Mouse (Mus musculus) heart, adult 2 months (tissue): ENCODE data around the gene Crbn.

Experiments used
- CTCF ChIP-seq: fragments of 200-600 bp; IDR thresholded peaks from 2 replicates; pipeline ENCODE4 v1.8.1; 2022; ENCODE audit warnings: antibody characterized with exemption, mild to moderate bottlenecking, moderate library complexity
- EP300 ChIP-seq: fragments of 200-500 bp; IDR thresholded peaks from 2 replicates; pipeline ENCODE4 v1.6.1; 2011; ENCODE audit warnings: low read depth, low read length, control low read depth; ENCODE audit not compliant: insufficient read depth
- POLR2A ChIP-seq: fragments of 200-500 bp; IDR thresholded peaks from 2 replicates; pipeline ENCODE4 v1.6.1; 2011; ENCODE audit warnings: mild to moderate bottlenecking, low read depth, low read length, control low read depth; ENCODE audit not compliant: insufficient read depth

DNA sequence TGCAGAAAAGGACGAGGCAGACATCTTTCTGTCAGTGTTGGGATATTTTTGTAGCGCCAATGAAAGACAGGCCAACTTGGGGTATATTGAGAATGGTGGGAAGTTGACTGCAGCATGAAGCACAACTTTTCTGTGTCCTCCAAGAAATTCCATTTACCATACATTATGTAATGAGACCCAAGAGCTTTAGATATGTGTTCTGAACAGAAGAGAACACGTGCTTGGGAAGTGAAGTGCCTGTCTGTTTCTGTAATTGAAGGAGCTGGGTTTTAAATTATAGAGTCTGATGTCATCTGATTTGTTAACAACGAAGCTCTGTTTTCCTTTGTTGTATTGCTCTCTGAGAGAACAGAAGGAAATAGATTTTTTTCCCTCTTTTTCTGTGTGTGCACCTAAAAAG lies 29.8 kb downstream of the Crbn start:
- TF ChIP-seq CTCF (no peak), EP300 (no peak), POLR2A (no peak)
